Mouse (Mus musculus) adrenal gland, postnatal 25 days (tissue): ENCODE measurements around the gene Ppp1r12b. TPM values are rescaled to one million over a fixed set of nuclear protein-coding genes. Genes with fewer than 3 reads are reported as not detected.
A peak's percentile ranks its signal among the peaks of the same experiment; 100 is the strongest.

ENCODE experiments used
- DNase-seq: peaks from one replicate; pipeline ENCODE4 v3.0.0; 2021; ENCODE audit warnings: mixed read lengths
- long read RNA-seq: library from polyadenylated mRNA; stranded (forward); transcript quantifications from one replicate; pipeline ENCODE4 v2.0.0, GENCODE M21; 2021
- total RNA-seq: library from RNA; stranded (reverse); gene quantifications from 2 replicates; pipeline ENCODE4 v1.2.3, GENCODE M21; 2021

Ppp1r12b gene
- total RNA-seq, result 13.8 and 15.2 TPM in 2 replicates
- long read RNA-seq, partial matches to known transcripts, result 1 of 3 reads
- long read RNA-seq, other reads (novel, unspliced or antisense), result 2 of 3 reads

- peak; percentile 94 for DNase-seq
Observed at GRCm38 (mm10) chr1:134955637-134956176, at the start of gene Ppp1r12b. Ppp1r12b (minus strand) TSS chr1:134955942.

DNA sequence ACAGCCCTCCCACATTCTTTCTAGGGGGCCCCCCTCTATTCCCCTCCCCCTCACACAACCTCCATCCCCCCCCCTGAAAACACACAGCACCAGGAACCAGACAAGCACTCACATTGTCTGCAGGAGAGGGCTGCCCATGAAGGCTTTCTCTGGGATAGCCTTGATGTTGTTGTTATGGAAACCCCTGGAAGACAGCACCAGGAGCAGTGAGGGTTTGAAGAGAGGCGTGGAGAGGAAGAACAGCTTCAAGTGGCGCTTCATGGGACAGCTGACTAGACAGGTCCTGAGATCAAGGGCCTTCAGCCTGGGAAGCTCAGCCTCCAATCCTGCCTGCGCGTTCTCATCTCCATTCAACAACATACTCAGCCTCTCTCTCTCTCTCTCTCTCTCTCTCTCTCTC is 47.6 kb upstream of the Ppp1r12b start:
- no peak for DNase-seq

- no peak for DNase-seq
Observed at GRCm38 (mm10) chr1:135000527-135000926, 44.8 kb upstream of the Ppp1r12b start.

DNA sequence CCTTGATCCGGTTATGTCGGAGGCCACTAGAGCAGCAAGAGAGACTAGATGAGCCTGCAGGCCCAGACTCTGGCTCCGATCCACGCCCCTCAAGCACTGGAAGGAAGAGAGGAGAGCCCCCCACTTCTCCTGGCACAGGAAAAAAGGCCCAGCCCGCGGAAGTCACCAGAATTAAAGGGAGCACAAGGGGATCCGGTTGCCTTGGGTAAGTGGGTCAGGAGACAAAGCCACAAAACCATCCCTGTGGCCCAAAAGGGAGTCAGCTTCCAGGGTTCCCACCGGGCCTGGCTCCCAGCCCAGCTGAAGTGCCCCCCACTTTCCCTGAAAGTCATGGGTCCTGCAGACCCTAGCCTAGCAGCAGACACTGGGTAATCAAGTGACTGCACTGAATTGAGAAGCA is 42.5 kb upstream of the Ppp1r12b start:
- DNase-seq, result no peak

- no peak for DNase-seq
Observed at GRCm38 (mm10) chr1:134997568-134997967, 41.8 kb upstream of the Ppp1r12b start.

- DNase-seq, result no peak
Observed at GRCm38 (mm10) chr1:134996471-134996870, 40.7 kb upstream of the Ppp1r12b start.

- DNase-seq, result no peak
Observed at GRCm38 (mm10) chr1:134995954-134996353, 40.2 kb upstream of the Ppp1r12b start.

GRCm38 (mm10) chr1:134995437-134995836 is 39.7 kb upstream of the Ppp1r12b start:
- no peak for DNase-seq

DNA sequence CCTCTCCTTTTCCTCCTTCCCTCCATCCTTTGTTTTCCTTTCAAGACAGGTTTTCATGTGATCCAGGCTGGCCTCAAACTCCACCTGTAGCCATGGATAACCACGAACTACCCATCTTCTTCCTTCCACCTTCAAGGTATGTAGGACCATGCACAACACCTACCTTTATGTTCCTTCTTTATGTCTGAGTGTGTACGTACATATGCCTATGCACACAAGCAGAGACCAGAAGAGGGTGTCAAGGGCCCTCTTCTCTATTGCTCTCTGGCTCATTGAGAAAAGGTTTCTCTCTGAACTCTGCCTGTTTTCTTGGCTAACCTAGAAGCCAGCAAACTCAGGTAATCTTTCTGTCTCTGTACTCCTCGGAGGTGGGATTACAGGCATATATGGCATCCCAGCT is 39.0 kb upstream of the Ppp1r12b start:
- no peak for DNase-seq

GRCm38 (mm10) chr1:134992046-134992645 is 36.4 kb upstream of the Ppp1r12b start:
- no peak for DNase-seq

DNA sequence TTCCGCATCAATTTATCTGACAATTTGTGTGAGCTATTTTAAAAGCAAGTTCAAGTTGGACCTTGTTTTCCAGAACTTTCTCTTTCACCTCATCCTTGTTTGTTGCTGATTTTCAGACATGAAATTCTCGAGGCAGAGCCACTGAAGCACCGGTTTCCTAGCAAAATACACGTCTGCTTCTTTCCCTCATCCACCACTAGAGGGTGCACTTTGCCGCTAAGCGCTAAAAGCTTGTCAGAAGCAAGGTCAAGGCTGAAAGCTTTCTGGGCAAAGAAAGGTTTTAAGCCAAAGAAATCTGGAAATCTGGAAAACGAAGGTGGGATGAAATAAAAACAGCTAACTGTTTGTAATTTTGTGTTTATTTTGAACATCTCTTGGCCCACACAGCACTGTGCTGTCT is 33.6 kb upstream of the Ppp1r12b start:
- peak; percentile 68 for DNase-seq

GRCm38 (mm10) chr1:134987962-134988341 is 32.2 kb upstream of the Ppp1r12b start:
- no peak for DNase-seq

- DNase-seq, result peak; percentile 77
Observed at GRCm38 (mm10) chr1:134987173-134987961, 31.6 kb upstream of the Ppp1r12b start.

GRCm38 (mm10) chr1:134972920-134973319 is 17.2 kb upstream of the Ppp1r12b start:
- no peak for DNase-seq

GRCm38 (mm10) chr1:134965430-134965829 is 9.7 kb upstream of the Ppp1r12b start:
- DNase-seq, result no peak

DNA sequence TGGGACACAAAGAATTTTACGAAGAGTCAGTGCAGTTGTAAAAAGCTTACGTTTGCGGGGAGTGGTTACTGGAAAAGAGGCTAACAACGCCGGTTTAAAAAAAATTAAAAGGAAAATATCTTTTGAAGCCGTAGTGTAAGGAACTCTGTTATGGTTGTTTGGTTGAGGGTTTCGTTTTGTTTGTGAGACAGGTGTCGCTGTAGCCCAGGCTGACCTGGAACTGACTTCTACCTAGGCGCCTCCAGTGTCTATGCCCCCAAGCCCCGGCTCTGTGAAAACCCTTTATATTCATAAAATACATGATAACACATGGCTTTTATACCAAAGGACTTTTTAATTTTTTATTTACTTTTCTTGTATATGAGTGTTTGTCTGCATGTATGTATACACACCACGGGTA is 7.1 kb upstream of the Ppp1r12b start:
- DNase-seq, result no peak

DNA sequence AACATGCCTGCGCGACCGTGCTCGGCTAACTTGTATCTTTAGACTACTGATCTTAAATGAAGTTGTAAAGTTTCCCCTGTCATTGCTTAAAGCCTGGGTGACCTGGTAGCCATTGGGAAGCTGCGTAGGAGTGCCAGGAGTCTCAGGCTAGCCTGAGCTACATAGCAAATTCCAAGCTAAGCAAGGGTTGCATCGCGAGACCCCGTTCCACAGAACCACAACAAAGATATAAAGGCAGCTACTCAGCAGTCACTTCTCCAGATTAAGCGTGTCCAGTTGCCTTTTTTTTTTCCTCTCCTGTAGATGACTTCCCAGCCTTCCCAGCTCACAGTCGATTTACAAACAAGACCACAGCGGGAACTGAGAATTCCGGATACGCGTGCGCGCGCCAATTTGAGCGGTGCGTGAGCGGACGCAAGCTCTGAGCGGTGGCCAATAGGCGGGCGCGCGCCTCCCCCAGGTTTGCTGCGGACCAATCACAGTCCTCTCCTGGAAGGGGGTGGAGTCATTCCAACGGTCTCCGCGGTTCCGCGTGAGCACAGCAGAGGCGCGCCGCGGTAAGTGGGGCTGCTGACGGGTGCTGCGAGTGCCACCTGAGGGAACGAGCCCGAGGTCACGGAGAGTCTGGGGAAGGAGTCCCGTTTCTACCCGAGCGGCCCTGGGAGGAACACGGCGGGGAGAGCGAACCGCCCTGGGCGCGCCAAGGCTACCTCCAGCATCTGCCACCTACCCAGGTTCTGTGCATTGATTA is 6.5 kb upstream of the Ppp1r12b start, which contains the start of gene Ube2t:
TSS of gene Ube2t (plus strand) at position 513 of the 751 bp plus-strand sequence.
- DNase-seq, result peak; percentile 95

GRCm38 (mm10) chr1:134960634-134961033 is 4.9 kb upstream of the Ppp1r12b start:
- DNase-seq, result no peak

DNA sequence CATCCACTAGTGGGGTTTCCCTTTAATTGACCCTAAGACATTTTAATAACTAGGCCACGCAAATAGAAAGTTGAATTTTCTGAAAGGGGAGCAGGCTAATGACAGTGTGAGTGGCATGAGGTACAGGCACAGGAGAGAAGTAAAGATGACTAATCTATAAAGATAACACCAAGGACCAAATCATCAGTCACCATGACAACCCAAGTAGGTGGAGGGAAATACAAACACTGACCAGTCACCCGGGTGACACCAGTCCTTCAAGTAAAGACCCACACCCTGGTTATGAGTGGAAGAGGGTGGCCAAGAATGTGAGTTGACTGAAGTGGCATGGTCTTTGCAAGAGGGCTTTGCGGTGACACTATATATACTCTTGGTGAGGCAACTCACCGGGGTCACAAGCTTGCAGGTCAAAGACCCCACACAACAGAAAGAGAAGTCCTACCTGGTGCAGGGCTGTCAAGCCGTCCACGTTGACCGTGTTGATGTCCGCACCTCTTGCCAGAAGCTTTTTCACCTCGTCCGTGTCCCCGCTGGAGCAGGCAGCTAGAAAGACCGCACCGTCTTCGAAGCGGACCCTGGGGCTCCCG is 599 bp downstream of the Ppp1r12b start:
- no peak for DNase-seq

DNA sequence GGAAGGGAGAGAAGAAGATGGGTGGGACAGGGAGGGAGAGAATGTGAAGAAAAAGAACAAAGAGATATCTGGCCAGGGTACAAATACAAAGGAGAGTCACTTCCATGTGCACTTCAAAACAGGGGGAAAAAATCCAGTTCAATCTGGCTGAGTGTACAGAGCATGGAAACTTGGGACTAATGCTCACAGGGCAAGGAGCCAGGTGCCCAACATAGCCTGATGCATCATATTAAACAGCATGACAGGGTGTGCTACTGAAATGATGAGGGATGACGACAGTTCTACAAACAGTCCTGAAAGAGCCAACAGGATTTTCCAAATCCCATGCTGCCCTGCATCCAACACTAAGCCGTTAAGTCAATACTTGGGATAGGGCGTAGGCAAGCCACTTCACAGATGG is 5.8 kb downstream of the Ppp1r12b start:
- DNase-seq, result no peak

- DNase-seq, result no peak
Observed at GRCm38 (mm10) chr1:134947590-134947989, 8.2 kb downstream of the Ppp1r12b start.

GRCm38 (mm10) chr1:134942898-134943297 is 12.8 kb downstream of the Ppp1r12b start:
- no peak for DNase-seq
